Comparison of ENCODE assay signal across 21 mouse cellular contexts in the genomic region with DNA sequence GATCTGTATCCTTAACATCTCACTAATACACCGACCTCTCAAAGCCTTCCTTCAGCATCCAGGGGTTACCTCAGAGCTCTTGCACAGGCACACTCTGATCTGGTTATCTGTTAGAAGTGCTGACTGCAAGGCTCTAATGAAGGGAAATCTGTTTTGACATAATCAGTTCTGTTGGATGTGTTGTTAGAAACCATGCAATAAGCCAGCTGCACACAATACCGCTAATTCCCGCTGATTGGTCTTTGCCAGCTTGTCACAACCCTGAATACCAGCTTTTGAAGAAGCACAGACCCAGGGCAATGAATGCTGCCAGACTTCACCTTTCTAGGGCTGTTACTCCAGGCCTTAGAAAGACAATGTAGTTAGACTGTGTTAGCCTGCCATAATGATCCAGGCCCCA.
A peak's percentile ranks its signal among the peaks of the same experiment; 100 is the strongest.
DNase-seq lines count a peak whose midpoint lies in the region; ATAC-seq and TF ChIP-seq lines count a peak whose summit lies in the region.
"Had no signal": no experiment of that assay in that cellular context is flagged by ENCODE, and none has a peak within 500 bp of the region (broad histone marks: within the 10 kb centered on the region; RNA-seq: fewer than 3 reads in every experiment).

No protein-coding gene starts in this region.

- H3K27ac ChIP-seq in midbrain, embryonic 12.5 days (replicated peaks), result no peak overlapping the region
- H3K27ac ChIP-seq in midbrain, embryonic 10.5 days (replicated peaks), result no peak overlapping the region
- no peak overlapping the region for H3K27ac ChIP-seq in embryonic facial prominence, embryonic 14.5 days (replicated peaks; ENCODE audit: low read depth, low read length)
- H3K27ac ChIP-seq in heart, adult 2 months, result no peak overlapping the region
- H3K27ac ChIP-seq: embryonic facial prominence, embryonic 13.5 days; gastrocnemius, adult 2 months; heart, embryonic 15.5 days; hindbrain, embryonic 10.5 days; limb, embryonic 15.5 days; stomach, postnatal 0 days had no signal

- no peak for DNase-seq in midbrain, embryonic 10.5 days (ENCODE audit: low spot score)
- DNase-seq in brain, embryonic 14.5 days (ENCODE audit: low read depth), result peak; percentile 87
- peak; percentile 17 for DNase-seq in embryonic facial prominence, embryonic 14.5 days (ENCODE audit: low spot score)
- peak; percentile 46 for DNase-seq in retina, postnatal 1 day
- DNase-seq in heart, adult 2 months, result no peak
- DNase-seq in heart, adult 9 months (ENCODE audit: low spot score in 2 of 2), result no peak
- DNase-seq: cerebellum, postnatal 14 days; gastrocnemius, adult 2 months; kidney, adult 9 months; kidney, postnatal 4 days; liver, postnatal 0 days; lung, postnatal 14 days; right cerebral cortex, postnatal 14 days; thymus, postnatal 14 days had no signal

- TF ChIP-seq CTCF in brain, embryonic 14.5 days (IDR thresholded peaks at IDR 0.05; ENCODE audit: borderline replicate concordance, extremely low read depth, insufficient read depth, insufficient read length), result no peak
- no peak for TF ChIP-seq CTCF in heart, adult 2 months (IDR thresholded peaks at IDR 0.05)

- 72% methylated on average over 3 of the region's 3 CpGs for WGBS in midbrain, embryonic 12.5 days
- WGBS in midbrain, embryonic 10.5 days, result 82% methylated on average over 3 of the region's 3 CpGs
- 65% methylated on average over 3 of the region's 3 CpGs for WGBS in embryonic facial prominence, embryonic 14.5 days
- 64% methylated on average over 3 of the region's 3 CpGs for WGBS in heart, adult 2 months

- no peaks in the 10 kb centered on the region for H3K36me3 ChIP-seq in midbrain, embryonic 12.5 days
- no peaks in the 10 kb centered on the region for H3K36me3 ChIP-seq in midbrain, embryonic 10.5 days
- H3K36me3 ChIP-seq in embryonic facial prominence, embryonic 14.5 days (ENCODE audit: control insufficient read depth, insufficient read depth, low read length), result no peaks in the 10 kb centered on the region
- no peaks in the 10 kb centered on the region for H3K36me3 ChIP-seq in heart, adult 2 months (ENCODE audit: control insufficient read depth, insufficient read depth, low read length)
- H3K36me3 ChIP-seq: embryonic facial prominence, embryonic 13.5 days; heart, embryonic 15.5 days; hindbrain, embryonic 10.5 days; limb, embryonic 15.5 days had no signal

- ATAC-seq in midbrain, embryonic 12.5 days (ENCODE audit: low FRiP score, low read depth), result peak; percentile 52; the same call in 1 of the 2 replicates
- ATAC-seq in embryonic facial prominence, embryonic 14.5 days (ENCODE audit: low read depth), result no peak
- ATAC-seq: inflammation-experienced regulatory T-cells, adult 6 months; liver, postnatal 0 days had no signal

- no peaks in the 10 kb centered on the region for H3K27me3 ChIP-seq in midbrain, embryonic 12.5 days
- H3K27me3 ChIP-seq in midbrain, embryonic 10.5 days (ENCODE audit: low read depth, poor library complexity, severe bottlenecking), result no peaks in the 10 kb centered on the region
- no peaks in the 10 kb centered on the region for H3K27me3 ChIP-seq in embryonic facial prominence, embryonic 14.5 days (replicated peaks; ENCODE audit: control insufficient read depth, insufficient read depth, low read length)
- no peaks in the 10 kb centered on the region for H3K27me3 ChIP-seq in heart, adult 2 months (ENCODE audit: control insufficient read depth, insufficient read depth, low read length)
- H3K27me3 ChIP-seq: embryonic facial prominence, embryonic 13.5 days; heart, embryonic 15.5 days; limb, embryonic 15.5 days had no signal

- no peak for TF ChIP-seq EP300 in heart, adult 2 months (IDR thresholded peaks at IDR 0.05; ENCODE audit: insufficient read depth, low read depth, low read length)

- H3K4me1 ChIP-seq in midbrain, embryonic 12.5 days, result no peaks in the 10 kb centered on the region
- no peaks in the 10 kb centered on the region for H3K4me1 ChIP-seq in midbrain, embryonic 10.5 days
- no peaks in the 10 kb centered on the region for H3K4me1 ChIP-seq in embryonic facial prominence, embryonic 14.5 days (ENCODE audit: control insufficient read depth, insufficient read depth, low read length)
- H3K4me1 ChIP-seq in heart, adult 2 months (ENCODE audit: control insufficient read depth, insufficient read depth, low read length), result no peaks in the 10 kb centered on the region
- H3K4me1 ChIP-seq: embryonic facial prominence, embryonic 13.5 days; heart, embryonic 15.5 days; hindbrain, embryonic 10.5 days; limb, embryonic 15.5 days had no signal

- intact Hi-C loops in heart, adult 2 months (cut with DNase I), result no loop called here

- H3K4me3 ChIP-seq in midbrain, embryonic 12.5 days, result no peak overlapping the region
- H3K4me3 ChIP-seq in midbrain, embryonic 10.5 days, result no peak overlapping the region
- no peak overlapping the region for H3K4me3 ChIP-seq in embryonic facial prominence, embryonic 14.5 days (ENCODE audit: low read depth, low read length)
- H3K4me3 ChIP-seq in heart, adult 2 months, result no peak overlapping the region
- H3K4me3 ChIP-seq: embryonic facial prominence, embryonic 13.5 days; gastrocnemius, adult 2 months; heart, embryonic 15.5 days; hindbrain, embryonic 10.5 days; limb, embryonic 15.5 days had no signal

- no peaks in the 10 kb centered on the region for H3K79me2 ChIP-seq in heart, adult 2 months (replicated peaks; ENCODE audit: control insufficient read depth, insufficient read depth, low read length)

- H3K4me2 ChIP-seq in midbrain, embryonic 12.5 days (replicated peaks), result no peak overlapping the region
- no peak overlapping the region for H3K4me2 ChIP-seq in embryonic facial prominence, embryonic 14.5 days (ENCODE audit: low read depth, low read length)
- H3K4me2 ChIP-seq: embryonic facial prominence, embryonic 13.5 days; heart, embryonic 15.5 days; limb, embryonic 15.5 days had no signal

- TF ChIP-seq POLR2A in brain, embryonic 14.5 days (IDR thresholded peaks at IDR 0.05; ENCODE audit: borderline replicate concordance, extremely low read depth, insufficient read depth, insufficient read length, poor library complexity, severe bottlenecking), result no peak
- TF ChIP-seq POLR2A in heart, adult 2 months (IDR thresholded peaks at IDR 0.05; ENCODE audit: insufficient read depth, low read depth, low read length), result no peak

- H3K9me3 ChIP-seq in midbrain, embryonic 12.5 days, result no peaks in the 10 kb centered on the region
- H3K9me3 ChIP-seq in midbrain, embryonic 10.5 days (replicated peaks), result no peaks in the 10 kb centered on the region
- H3K9me3 ChIP-seq in embryonic facial prominence, embryonic 14.5 days (ENCODE audit: control insufficient read depth, low read length), result no peaks in the 10 kb centered on the region
- H3K9me3 ChIP-seq: embryonic facial prominence, embryonic 13.5 days; heart, embryonic 15.5 days; hindbrain, embryonic 10.5 days; limb, embryonic 15.5 days had no signal

- no peak overlapping the region for H3K9ac ChIP-seq in midbrain, embryonic 12.5 days (replicated peaks)
- H3K9ac ChIP-seq in embryonic facial prominence, embryonic 14.5 days (ENCODE audit: low read depth, low read length), result no peak overlapping the region
- H3K9ac ChIP-seq in heart, adult 2 months (ENCODE audit: low read depth, low read length), result no peak overlapping the region
- H3K9ac ChIP-seq: embryonic facial prominence, embryonic 13.5 days; heart, embryonic 15.5 days; limb, embryonic 15.5 days; liver, postnatal 0 days had no signal

Comparison
In these comparisons a context has a peak if more than half of its experiments do, and no peak if none do; other contexts are left out.
1. DNase-seq: peak in brain, embryonic 14.5 days (single experiment), embryonic facial prominence, embryonic 14.5 days (single experiment) and retina, postnatal 1 day (single experiment); none in midbrain, embryonic 10.5 days (single experiment), heart, adult 2 months (0 of 2) and heart, adult 9 months (0 of 2).